Mouse (Mus musculus) skeletal muscle tissue, adult 2 months (tissue): ENCODE data around the gene Igsf21.

ENCODE experiments used
- DNase-seq: peaks from one replicate; pipeline ENCODE4 v3.0.0-alpha.2; 2012; ENCODE audit warnings: low read depth, low spot score

Igsf21 gene

DNA sequence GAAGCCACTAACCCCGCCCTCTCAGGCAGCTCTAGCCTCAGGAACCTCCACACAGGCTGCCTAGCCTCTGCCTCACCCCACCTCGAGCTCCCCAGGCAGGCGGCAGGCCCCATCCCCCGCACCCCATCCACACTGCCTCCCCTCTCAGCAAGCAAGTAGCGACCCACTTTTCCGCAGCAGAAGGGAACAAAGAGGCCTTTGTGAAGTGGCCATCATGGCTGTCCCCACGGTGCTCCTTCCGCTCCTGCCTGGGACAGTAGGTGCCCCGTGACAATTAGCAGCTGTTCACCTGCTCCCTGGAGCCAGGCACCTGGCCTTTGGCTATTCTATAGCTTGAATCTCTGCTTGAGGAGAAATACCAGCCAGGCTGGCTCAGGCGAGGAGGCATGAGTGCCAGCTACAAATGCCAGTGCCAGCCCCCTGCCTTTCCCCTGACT, 9.3 kb downstream of the Igsf21 start:
- no peak for DNase-seq

DNA sequence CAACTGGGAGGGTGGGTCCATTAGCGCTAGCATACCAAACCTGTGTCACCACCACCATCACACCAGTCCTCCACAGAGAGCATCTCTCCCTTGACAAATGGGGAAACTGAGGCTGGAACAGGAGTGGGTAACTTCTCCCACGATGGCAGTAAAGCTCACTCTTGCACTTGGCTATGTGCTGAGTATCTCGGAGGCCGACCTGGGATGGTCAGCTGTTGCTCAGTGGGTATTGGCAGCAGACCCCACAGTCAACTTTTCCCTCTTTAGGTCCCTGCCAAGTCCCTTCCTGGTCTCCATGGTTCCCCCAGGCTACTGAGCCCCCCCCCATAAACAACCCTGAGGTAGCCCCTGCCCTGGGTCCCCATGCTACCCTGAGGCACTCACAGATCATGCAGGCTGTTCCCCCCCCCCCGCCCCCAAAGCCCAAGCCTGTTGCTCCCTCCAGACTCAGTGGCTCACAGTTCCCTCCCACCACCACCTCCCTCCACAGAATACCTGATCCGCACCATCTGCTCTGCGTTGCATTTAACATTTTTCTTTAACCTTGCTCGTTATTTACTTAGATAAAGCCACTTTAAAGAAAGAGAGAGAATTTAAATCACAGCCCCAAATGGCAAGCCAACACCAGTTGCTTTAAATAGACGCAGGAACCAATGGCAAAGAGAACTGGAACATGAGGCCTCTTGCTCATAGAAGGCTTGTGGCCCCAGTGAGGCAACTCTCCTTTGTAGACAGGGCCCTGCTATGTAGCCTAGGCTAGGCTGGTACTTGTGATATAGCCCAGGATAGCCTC, 11.0 kb downstream of the Igsf21 start:
- DNase-seq, result no peak

DNA sequence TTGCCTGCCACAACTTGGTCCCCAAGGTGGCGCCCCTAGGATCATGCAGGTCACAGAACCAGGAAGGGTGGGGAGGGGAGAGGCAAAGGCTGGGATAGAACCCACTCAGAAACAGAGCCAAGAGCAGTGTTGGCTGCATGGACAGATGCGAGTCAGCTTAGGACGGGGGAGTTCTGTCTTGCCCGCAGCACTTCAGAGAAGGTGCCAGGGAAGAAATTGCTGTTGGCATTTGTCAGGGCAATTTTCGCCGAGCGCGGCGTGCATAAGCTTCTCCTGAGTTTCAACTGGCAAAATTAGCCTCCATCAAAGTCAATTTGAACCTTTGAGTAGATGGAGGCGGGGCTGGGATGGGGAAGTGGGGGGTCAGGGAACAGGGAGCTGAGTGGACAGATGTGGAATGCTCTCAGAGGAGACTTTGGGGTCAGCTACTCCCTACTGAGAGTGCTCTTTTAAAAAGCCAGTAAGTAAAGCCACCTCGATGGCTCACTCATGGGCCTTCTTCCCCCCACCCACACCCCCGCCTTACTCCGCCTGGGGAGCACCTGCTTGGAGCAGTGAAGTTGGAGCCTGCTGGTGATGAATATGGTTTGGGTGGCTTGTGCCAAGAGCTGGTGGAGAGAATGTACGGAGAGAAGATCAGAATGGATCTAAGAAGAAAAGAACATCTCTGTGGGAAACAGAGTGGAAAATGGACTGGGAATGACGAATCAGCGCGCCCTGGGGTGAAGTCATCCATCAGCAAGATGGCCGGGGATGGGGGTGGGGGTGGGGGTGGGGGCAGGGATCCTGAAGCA, 12.0 kb downstream of the Igsf21 start:
- DNase-seq, result no peak

DNA sequence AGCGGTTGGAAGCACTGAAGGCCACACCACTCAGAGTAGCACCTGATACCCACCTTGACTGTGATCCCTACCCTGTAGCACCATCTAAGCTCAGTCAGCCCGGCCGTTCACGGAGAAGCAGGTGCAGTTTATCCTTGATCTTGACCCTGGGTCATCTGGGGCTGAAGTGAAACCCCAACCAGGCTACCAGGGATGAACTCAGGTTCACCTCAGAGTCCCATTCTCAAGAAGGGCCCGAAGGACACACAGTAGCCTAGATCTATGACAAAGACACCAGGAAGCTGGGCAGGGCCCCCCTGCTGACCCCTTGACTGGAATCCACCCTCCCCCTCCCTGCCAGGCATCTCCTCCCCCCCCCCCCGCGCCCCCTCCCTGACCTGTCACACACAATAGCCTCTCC, 18.7 kb downstream of the Igsf21 start:
- DNase-seq, result no peak

DNA sequence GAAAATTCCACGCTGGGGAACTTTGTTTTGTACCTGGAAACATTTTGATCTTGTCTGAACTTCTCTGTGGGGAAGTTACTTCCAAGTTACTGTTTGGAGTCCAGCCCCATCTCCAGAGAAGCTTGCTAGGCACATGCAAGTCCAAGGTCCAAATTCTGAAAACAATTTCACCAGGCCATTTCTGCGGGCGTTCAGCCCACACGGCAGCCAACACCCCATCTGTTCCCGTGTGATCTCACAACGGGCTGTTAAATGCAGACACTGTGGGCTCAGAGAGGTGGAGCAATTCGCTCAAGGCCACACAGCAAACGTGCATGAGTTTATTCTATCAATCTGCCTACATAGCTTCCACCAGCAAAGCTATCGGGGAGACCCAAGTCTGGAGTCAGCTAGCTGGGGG, 21.4 kb downstream of the Igsf21 start:
- no peak for DNase-seq

DNA sequence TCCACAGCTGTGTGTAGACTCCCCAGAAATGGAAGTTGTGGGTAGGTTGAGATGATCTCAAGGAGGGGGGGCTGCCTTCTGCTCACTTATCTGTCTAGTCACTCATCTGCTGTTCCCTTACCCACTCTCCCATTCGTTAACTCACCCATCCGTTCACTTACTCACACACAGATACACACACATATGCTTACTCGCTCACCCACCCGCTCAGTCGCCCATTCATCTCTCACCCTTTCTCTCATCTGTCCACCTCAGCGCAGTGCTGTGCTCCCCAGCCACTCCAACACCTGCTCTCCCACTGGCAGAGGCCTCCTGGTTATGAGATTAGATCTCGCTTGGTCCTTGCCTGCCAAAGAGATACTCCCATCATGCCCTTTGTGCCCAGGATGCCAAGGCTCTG, 22.1 kb downstream of the Igsf21 start:
- DNase-seq, result no peak

DNA sequence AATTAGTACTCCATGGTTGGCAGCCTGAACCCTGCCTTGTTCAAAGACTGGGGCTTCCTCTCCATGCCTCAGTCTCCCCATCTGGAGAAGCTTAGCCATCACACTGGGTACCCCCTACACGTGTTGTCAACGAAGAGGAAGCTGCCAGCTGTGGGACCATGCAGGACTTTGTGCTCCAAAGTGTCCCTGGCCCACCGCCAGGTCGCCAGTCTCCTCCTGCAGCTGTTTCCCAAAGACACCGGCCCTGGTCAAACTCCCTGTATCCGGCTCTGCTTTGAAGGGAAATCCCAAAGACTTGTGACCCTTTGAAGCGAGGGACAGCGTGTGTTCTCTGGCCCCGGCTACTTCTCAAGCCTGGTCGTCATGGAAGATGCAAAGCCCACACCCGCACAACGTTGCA, 23.5 kb downstream of the Igsf21 start:
- DNase-seq, result no peak

DNA sequence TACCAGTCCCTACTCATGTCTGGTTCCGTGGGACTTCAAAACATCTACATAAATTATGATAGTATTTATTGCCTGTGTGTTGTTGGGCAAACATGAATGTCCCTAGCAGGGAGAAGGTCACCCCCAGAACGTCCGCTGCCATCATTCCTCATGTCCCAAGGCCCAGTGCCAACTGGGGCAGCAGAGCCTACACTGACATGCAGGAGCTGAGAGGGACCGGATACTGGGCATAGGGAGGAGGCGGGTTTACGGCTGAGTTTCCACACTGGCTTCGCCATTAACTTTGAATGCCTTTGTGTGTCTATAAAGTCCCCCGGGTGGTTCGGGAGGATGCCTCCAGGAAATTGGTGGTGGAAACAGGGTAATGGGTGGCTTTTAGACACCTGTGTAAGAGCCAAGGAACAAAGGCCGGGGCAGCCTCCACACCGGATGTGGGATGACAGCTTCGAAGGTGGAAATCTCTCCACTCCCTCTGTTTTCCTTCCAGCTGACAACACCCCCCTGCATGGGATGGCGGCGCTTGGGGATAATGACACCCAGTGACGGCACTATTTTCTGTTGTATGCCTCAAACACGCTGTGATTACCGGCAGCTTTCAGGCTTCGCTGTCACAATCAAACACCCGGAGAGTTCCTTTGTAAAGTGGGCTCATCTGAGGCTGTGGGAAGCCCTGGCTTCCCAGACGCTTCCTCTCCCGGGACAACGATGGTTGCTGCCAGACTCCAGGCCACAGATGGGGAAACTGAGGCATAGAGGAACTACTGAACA, 26.1 kb downstream of the Igsf21 start:
- DNase-seq, result no peak

DNA sequence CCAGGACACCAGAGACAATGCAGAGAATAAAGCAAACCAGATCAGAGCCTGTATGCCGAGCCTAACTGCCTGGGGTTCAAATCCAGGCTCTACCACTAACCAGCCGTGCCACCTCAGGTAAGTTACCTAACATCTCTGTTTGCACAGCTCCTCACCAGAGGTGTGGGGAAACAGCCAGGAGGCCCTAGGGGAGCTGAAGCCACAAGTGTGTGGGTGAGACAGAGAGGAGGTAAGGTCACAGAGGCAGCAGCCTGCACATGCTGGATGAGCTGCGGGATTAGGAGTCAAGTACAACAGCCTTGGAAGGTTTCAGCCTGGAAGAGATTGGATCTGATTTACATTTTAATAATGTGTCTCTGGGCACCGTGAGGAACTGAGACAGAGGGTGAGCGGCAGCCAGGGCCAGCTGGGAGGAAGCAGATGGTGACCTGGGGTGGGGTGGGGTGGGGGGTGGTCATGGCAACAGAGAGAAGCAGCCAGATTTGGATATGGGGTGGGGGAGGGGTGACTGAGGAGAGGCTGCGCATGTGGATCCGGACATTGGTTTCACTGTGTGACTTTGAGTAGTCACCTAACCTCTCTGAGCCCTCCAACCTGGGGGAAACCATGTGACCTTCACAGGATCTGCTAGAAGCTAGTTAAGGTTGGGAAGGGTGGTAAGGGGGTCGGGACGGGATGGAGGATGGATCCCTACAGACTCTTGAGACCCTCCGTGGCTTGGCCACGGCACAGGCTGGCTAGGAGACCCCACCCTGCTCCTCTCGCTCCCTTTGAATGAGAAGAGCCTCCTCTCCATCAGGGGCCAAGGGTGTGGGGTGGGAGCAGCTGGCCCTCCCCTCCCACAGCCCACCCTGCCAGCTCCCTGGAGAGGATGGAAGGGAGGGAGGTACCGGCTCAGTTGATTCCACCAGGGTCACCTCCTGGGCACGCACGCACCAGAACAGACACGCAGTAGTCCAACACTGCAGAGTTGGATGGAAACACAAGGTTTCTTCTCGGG, 27.4 kb downstream of the Igsf21 start:
- no peak for DNase-seq

DNA sequence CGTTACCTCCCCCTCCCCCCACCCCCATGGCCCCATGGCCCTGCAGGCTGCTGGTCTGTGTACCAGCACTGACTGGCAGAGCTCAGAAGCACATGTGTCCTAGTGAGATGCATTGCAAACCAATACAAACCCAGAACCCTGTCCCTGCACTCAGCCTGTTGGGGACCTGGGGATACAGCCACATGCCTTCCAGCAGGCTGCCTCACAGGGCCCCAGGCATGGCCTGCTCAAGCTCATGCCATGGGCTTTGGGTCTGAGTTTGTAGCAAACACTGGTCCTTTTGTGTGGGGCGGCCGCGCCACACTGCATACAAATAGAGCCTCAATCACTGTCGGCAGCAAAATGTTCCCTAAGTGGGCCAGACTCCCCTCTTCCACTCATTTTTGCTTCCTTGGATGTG, 28.2 kb downstream of the Igsf21 start:
- DNase-seq, result no peak

DNA sequence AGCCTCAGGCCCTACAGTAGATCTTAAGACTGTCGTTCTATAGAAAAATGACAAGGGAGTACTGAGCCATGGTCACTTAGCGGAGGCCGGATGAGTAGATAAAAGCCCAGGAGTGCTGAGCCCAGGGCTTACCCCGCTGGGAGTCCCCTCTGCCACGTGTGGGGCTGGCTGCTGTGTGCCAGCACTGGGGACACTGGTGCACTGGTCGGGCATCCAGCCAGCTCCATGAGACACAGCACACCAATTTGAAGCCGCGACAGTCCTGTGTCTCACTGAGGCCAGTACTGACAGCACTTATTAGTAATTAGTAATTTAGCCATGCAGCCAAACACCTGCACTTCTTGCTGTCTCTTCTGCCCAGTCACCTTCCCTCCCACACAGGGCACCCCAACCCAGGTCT, 28.6 kb downstream of the Igsf21 start:
- no peak for DNase-seq

DNA sequence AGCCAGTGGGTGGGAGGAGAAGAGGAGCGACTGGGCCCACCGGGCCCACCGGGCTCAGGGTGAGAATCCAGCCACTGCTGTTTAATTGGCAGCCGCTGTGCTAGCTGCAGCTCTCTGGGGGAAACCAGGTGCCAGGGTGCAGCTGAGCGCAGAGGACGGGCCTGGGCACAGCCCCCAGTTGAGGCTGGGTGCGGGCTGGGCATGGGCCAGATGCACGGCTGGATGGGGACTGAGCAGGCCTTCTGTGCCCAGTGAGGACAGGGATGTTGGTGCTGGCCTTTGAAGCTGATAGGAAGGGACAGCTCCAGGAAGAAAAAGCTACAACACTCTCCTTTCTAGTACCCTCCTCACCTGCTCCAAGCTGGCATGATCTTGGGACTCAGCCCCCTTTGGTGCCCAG, 30.5 kb downstream of the Igsf21 start:
- DNase-seq, result no peak

DNA sequence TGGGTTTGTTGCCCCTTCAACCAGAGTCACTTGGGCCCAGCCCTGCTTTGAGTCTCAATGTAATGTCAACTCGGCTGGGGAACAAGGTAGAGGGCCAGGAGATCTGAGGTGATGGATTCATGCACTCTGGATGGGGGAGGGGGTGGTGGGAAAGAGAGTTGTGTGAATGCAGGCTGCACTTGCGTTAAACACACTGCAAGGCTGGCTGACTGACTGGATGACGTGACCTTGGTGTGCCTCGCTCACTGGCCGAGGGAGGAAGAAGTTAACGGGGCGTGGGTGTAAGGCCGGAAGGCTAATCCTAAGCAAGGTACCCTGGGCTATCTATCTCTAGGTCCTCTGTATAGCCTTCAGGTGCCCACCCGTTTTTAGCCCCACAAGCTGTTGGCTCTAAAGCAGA, 31.4 kb downstream of the Igsf21 start:
- DNase-seq, result no peak

DNA sequence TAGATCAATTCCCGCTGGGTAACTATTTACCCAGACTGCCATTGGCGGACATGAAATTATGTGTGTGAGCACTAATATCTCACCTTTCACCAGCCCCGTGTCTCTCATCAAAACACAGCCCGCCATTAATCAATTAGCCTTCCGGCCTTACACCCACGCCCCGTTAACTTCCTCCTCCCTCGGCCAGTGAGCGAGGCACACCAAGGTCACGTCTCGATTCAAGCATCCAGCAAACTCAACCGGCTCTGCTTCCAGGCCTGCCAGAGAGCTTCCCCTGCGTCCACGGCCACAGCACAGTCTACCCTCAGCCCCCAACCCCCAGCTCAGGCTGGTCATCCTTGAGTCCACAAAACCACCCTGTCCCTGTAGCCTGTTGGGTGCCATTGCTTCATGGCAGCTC, 32.2 kb downstream of the Igsf21 start:
- DNase-seq, result no peak

DNA sequence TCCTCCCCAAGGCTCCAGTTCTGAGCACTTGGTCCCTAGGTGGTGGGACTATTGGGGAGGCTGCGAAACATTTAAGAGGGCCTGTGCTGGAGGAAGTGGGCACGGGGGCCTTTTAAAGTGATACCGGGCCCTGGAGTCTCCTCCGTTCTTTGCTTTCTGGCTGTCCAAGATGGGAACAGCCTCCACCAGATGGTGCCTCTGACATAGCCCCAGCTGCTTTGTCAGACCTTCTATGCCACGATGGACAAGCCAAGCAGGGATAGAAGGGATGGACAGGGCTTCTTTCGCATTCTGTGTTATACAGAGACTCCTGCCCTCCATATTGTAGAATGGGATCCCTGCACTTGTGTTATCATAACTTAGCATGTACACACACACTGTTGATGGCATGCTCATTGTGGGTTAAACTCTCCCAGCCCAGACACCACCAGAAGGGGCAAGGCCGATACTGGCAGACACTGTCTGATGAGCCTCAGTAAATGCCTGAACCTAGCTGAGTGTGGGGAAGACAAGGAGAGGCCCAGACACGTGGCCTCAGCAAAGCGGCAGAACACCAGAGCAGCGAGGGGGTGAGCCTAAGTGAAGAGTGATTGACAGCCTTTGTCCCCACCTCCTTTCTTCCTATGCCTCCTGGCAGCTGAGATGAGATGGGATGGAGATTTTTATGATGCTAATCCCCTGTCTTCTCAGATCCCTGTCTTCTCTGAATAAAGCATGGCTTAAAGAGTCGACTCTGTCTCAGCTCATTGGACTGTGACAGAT, 36.3 kb downstream of the Igsf21 start:
- DNase-seq, result no peak

DNA sequence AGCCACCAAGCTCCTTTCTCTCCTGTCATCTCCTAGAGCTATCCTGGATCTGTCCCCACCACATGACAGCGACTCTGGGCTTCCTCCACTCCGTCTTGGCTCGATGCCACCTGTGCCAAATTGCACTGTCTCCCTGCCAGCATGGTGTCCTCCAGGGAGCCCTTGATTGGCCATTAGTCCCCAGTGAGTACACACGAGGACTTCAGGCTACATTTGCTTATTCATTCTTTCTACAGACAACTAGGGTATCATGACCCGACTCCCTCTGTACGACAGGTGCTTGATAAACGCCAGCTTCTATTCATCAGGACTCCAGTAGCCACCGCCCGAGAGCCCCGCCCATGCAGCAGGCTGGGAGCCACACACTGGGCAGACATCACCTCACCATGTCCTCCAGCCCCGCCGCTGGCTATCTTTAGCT, 40.8 kb downstream of the Igsf21 start:
- peak; percentile 68 for DNase-seq

DNA sequence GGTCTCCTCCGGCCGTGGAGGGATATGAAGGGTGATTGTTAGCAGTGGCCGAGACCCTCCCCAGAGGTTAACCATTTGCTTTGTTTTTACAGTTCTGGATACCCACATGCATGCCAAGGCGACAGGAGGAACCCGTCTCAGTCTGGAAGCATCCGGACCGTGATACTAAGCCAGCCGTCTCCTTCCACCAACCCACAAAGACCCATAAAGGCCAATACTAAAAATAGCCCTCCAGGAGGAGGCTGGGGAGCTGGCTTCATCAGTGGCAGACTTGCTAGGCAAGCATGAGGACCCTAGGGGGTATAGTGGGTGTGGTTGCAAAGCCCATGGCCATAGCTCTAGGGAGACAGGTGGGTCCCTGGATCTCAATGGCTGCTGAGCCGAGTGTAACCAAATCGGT, 41.8 kb downstream of the Igsf21 start:
- no peak for DNase-seq

DNA sequence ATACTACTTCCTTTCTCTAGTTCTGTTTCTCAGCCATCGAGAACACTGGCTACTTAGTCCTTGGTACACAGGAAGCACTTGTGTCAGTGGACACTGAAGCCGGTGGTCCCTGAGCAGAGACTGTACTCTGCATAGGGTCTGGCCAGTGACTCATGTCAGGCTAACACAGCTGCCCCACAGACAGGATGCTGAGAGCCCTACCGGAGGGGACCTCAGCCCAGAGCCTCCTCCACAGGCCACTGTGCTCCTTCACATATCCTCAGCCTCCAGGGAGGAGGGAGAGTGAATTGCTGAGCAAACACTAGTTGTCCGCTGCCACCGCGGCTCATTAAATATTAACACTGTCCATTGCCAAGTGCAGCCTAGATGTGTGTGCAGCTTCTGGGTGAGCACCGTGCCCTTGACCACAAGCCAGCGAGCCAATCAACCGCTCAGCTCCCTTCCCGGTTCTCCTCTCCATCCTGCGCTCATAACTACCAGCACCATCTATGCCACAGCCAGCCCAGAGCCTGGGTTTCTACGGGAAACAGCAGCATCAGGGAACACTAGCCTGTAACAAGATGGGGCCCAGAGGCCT, 42.8 kb downstream of the Igsf21 start:
- DNase-seq, result no peak

DNA sequence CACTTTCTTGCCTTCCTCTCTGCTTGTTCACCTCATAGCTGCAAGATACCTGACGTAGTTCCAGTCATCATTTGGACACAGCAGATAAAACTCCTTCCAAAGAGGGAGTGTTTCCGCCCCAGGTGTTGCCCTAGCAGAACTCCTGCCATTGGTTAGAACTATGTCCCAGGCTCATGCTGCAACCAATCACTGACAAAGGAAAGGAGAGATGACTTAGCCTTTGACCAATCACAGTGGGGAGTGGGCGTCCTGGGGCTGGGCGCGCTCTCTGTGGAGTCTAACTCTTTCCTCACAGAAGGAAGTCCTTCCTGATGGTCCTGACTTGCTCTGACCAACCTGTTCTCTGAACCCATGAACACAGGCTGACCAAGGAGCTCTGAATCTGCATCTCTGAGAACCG, 44.4 kb downstream of the Igsf21 start:
- DNase-seq, result no peak

DNA sequence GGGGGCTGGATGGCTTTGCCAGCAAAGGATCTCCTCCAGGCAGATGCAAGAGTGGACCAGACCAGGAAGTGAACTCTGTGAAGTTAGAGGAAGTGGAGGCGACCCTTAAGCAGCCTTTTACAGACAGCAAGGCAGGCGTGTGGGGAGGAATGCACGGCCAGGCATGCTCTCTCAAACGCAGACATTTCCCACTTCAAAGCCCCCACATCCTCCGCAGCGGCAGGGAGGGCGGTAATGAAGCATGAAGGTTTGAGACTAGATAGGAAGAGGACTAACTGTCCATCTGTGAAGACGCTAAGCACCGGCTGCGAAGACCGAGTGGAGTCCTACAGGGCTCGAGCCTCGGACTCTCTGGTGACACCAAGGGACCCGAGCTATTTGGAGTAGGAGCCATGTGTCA, 46.3 kb downstream of the Igsf21 start:
- DNase-seq, result no peak
